Mouse (Mus musculus) CH12.LX (cell line): Measurements from ENCODE around the gene Daam1.

Source experiments
- BHLHE40 ChIP-seq: IDR thresholded peaks from 2 replicates; pipeline ENCODE4 v1.6.1; 2011; ENCODE audit warnings: mild to moderate bottlenecking, low read depth, low read length, improper control_type of control experiment
- CTCF ChIP-seq, 2 experiments: IDR thresholded peaks in 1 of 2; conservative IDR thresholded peaks in 1 of 2; 2 replicates each; pipeline ENCODE4 v1.5.1; 2011 to 2012; ENCODE audit warnings: low read depth in 2 of 2, low read length in 2 of 2, improper control_type of control experiment in 1 of 2, inconsistent platforms in 1 of 2, mild to moderate bottlenecking in 1 of 2, moderate library complexity in 1 of 2
- EP300 ChIP-seq: IDR thresholded peaks from 2 replicates; pipeline ENCODE4 v1.6.1; 2011; ENCODE audit warnings: low read length, improper control_type of control experiment
- POLR2A ChIP-seq: IDR thresholded peaks from 2 replicates; pipeline ENCODE4 v1.6.1; 2011; ENCODE audit warnings: low read depth, mild to moderate bottlenecking, improper control_type of control experiment, low read length
- ZC3H11A ChIP-seq: IDR thresholded peaks from 2 replicates; pipeline ENCODE4 v1.6.1; 2012; ENCODE audit warnings: low read depth, mild to moderate bottlenecking, inconsistent platforms, low read length, improper control_type of control experiment

DNA sequence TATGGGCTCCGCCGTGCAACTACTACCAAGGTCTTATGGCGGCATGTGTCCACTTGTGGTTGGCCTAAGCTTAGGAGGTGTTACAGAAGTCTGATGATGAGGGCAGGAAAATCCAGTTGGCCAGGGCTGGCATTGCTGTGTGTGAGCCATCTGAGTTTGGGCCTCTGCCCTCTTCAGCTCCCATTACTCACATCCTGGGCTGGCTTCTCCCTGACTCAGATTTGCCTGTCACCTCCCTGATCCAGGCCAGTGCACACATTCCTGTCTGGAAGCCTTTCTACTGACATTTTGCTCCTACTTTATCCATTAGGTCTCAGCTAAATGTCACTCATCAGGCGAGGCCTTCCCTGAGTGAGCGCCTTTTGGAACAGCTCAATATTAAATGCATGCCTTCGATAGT lies 57.5 kb downstream of the Daam1 start:
- TF ChIP-seq CTCF (conservative IDR thresholded peaks at IDR 0.05 in 1 of 2, IDR thresholded peaks at IDR 0.05 in 1 of 2; ENCODE audit: low read depth in 2 of 2, low read length in 2 of 2) (no peak), POLR2A (no peak), EP300 (no peak), BHLHE40 (no peak), ZC3H11A (no peak)
